Mouse (Mus musculus): ENCODE data around the gene Rragc. TPM values are rescaled to one million over a fixed set of nuclear protein-coding genes. Genes with fewer than 3 reads are reported as not detected.

Rragc gene
- 34.1 and 37.9 TPM in 2 replicates for polyA plus RNA-seq (2016; fragmentation: Nextera tagmentation; extraction: Ambion mirVana)

DNA sequence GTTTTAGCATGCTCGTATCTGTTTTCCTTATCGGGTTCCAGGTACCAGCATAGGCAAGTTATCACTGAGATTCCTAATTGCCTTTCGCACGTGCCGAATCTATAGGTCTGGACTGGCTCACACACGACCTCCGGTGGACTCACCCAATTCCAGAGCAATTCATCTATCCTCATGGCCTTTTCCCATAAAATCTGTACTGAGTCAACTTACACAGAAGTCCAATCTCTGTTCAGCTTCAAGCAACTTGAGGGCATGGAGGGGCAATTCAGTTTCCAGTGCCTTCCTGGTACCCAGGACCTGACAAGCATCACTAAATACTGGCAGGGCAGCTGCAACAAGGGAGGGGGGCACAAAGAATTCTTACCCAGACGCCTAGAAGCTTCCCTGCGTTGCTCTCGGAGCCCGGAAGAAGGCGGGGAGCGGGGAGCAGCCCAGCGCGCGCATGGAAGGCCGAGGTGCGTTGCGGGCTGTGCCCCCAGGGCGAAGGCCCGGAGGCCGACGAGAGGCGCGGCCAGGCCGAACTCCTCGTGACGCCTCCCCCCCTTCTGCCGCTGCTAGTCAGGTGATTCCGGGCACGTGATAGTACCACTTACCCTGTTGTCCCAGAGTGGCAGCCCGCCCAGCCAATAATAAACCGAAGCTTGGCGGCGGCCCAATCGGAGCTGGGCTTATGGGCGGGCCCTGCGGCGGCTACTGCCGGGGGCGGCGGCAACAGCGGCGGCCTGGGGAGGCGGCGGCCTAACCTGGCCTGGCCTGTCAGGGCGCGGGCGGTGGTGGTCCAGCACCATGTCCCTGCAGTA, at the start of gene Rragc:
TSS of gene Rragc (plus strand) at position 699 of the 800 bp plus-strand sequence.
- Histone ChIP-seq H3K27ac (replicated peaks) (peak within 1 kb of the TSS; percentile 92), H3K36me3 (replicated peaks) (peaks cover 44% of the 10 kb centered on the region), H3K27me3 (replicated peaks; ENCODE audit: low read depth, poor library complexity, severe bottlenecking) (no peaks in the 10 kb centered on the region), H3K9me3 (no peaks in the 10 kb centered on the region), H3K4me1 (peaks cover 23% of the 10 kb centered on the region), H3K4me3 (peak within 1 kb of the TSS; percentile 98)
- WGBS: 2% methylated on average over 49 of the region's 49 CpGs
- DNase-seq (ENCODE audit: low spot score): peak; percentile 99

DNA sequence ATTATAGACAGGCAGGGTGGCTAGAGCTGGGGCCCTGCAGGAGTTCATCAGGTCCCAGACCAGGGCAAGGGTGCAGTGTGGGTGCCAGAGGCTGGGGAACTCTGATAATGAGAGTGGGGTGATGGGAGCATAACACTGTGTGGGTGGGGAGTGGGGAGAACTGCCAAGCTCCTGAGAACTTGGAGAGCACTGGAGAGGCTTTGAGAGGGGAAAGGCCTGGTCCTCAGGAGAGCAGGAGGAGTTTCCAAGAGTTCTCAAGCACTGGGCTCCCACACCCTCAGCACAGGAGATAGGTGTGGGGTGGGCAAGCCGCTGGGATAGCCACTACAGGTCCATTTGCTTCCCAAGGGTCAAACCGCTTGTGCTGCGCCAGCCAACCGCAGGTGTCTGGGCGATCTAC, 23.5 kb upstream of the Rragc start:
- no peak for DNase-seq (ENCODE audit: low spot score)
- WGBS: 95% methylated on average over 5 of the region's 5 CpGs

DNA sequence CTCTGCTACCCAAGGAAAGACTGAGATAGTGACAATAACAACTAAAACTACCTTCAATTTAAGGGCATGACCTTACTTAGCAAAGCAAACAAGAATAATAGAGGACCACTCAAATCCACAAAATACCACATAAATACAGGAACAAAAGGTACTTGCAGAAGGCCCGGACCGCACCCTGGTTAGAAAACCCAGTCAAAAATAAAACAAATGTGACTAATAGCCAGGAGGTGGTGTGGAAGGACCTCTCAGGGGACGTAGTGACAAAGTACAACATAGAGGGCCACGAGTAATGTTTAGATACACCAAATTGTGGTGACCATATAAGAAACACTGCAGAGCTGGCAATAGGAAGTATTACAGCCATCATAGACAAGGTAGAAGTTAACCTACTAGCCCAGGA, 23.0 kb upstream of the Rragc start:
- Histone ChIP-seq H3K27me3 (replicated peaks; ENCODE audit: low read depth, poor library complexity, severe bottlenecking) (no peaks in the 10 kb centered on the region), H3K4me1 (0 out of 2 replicates have a peak, but pooled peaks cover 4% of the 10 kb centered on the region), H3K27ac (replicated peaks) (no peak overlapping the region), H3K4me3 (no peak overlapping the region), H3K36me3 (replicated peaks) (no peaks in the 10 kb centered on the region), H3K9me3 (no peaks in the 10 kb centered on the region)
- 88% methylated on average over 4 of the region's 4 CpGs for WGBS
- DNase-seq (ENCODE audit: low spot score): no peak

More for the DNA sequence above, 23.5 kb upstream of the Rragc start:
- H3K4me3 ChIP-seq: no peak overlapping the region
- H3K9me3 ChIP-seq: no peaks in the 10 kb centered on the region
- H3K27ac ChIP-seq (replicated peaks): no peak overlapping the region
- no peaks in the 10 kb centered on the region for H3K27me3 ChIP-seq (replicated peaks; ENCODE audit: low read depth, poor library complexity, severe bottlenecking)
- 0 out of 2 replicates have a peak, but pooled peaks cover 4% of the 10 kb centered on the region for H3K4me1 ChIP-seq
- no peaks in the 10 kb centered on the region for H3K36me3 ChIP-seq (replicated peaks)

DNA sequence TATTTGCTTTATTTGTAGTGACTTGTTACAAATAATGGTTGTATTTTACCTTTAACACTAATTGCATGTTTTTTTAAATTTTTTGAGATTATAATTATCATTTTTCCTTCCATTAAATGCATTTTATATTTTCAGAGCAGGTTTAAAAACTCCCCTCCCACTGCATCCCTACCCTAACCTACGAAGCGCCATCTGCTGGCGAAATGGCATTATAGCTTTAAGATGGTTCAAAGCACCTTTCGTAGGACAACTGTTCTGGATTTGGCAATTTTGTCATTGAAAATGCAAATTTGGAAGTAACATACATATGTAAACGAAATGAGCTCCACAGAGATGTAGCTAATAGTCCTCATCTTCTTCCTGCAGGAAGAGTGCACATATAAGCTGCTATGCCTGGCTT, 18.6 kb upstream of the Rragc start:
- H3K4me3 ChIP-seq: no peak overlapping the region
- peak; percentile 53 for DNase-seq (ENCODE audit: low spot score)
- 11% methylated on average over 5 of the region's 5 CpGs for WGBS
- H3K9me3 ChIP-seq: no peaks in the 10 kb centered on the region
- no peaks in the 10 kb centered on the region for H3K4me1 ChIP-seq
- H3K36me3 ChIP-seq (replicated peaks): no peaks in the 10 kb centered on the region
- H3K27me3 ChIP-seq (replicated peaks; ENCODE audit: low read depth, poor library complexity, severe bottlenecking): no peaks in the 10 kb centered on the region
- H3K27ac ChIP-seq (replicated peaks): no peak overlapping the region

DNA sequence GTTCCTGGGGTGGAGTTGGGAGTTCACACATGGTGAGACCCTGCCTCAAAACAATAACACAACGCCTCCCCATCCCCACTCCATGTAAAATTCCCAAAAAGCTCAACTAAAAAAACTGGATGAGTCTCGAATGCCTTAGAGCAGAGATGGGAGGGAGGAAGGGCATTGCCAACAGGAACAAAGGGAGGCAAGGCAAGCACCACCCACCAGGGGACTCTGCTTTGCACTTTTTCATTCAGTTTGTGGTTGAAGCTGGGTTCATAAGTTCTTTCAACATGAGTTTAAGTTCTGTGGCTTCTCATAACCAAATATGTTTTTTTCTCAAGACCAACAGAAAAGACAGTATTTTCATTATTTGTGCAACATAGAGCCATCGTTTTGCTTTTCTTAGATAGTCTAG, 13.8 kb upstream of the Rragc start:
- no peak overlapping the region for H3K4me3 ChIP-seq
- no peaks in the 10 kb centered on the region for H3K9me3 ChIP-seq
- H3K27me3 ChIP-seq (replicated peaks; ENCODE audit: low read depth, poor library complexity, severe bottlenecking): no peaks in the 10 kb centered on the region
- peaks cover 4% of the 10 kb centered on the region for H3K36me3 ChIP-seq (replicated peaks)
- no peak overlapping the region for H3K27ac ChIP-seq (replicated peaks)
- no peak for DNase-seq (ENCODE audit: low spot score)
- H3K4me1 ChIP-seq: peaks cover 23% of the 10 kb centered on the region
- WGBS: 79% methylated on average over 3 of the region's 3 CpGs

DNA sequence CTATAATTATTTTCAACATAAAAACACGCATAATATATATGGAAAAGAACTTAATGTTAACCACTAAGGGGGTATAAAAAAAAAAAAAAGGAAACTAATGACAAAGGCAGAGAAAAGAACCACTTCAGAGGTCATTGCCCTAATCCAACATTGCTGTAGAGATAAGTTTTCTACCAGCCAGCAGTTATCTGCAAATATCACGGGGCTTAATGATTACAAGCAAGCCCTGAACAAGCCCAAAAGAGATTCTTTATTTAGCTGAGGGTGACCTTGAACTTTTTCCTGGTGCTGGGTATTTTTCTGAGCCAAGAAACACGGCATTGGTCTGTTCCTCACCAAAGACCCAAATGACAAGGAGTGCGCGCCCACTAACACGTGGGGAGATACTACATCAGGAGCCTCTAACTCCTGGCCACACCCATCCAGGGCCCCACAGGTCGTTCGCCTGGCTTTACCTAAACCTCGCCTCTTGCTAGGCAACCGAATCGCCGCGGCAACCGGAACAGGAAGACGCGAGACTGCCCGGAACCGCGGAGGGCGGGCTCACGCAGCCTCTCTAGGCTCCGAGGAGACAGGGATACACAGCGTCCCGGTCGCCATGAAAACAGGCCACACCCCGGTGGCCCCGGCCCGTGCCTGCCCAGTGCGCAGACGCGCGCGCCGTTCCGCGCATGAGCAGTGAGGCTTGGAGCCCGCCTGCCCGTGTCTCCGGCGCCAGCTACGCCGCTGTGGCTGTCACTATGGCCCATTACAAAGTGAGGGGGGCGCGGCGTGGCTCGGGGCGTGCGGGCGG, 12.7 kb upstream of the Rragc start, which contains the start of gene Mycbp:
TSS of gene Mycbp (plus strand) at position 500 of the 793 bp plus-strand sequence.
- Histone ChIP-seq H3K27ac (replicated peaks) (peak within 1 kb of the TSS; percentile 87), H3K9me3 (no peaks in the 10 kb centered on the region), H3K36me3 (replicated peaks) (peaks cover 14% of the 10 kb centered on the region), H3K4me1 (peaks cover 23% of the 10 kb centered on the region), H3K4me3 (peak within 1 kb of the TSS; percentile 93), H3K27me3 (replicated peaks; ENCODE audit: low read depth, poor library complexity, severe bottlenecking) (no peaks in the 10 kb centered on the region)
- 2% methylated on average over 49 of the region's 49 CpGs for WGBS
- DNase-seq (ENCODE audit: low spot score): peak; percentile 100

DNA sequence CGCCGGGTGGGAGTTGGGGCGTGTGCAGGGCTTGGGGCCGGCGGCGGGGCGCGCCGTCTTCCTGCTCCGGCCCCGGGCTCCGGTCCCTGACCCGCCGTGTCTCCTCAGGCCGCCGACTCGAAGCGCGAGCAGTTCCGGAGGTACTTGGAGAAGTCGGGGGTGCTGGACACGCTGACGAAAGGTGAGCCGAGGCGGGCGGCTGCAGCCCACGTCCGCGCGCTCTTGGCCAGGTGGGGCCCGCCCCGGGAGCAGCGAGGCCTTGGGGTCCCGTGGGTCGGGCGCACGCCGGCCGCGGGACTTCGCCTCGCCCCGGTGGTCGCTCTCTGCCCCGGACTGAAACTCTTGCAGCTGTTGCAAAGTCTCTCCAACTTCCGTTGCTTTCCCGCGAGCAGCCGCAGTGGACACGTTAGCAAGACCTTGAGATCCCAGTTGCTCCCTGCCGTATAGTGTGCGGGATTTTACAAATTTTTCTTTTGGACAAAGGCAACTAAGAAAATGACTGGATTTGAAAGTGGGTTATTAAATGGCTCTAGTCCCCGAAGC, 12.0 kb upstream of the Rragc start:
- H3K27ac ChIP-seq (replicated peaks): peak overlapping the region; percentile 87
- H3K9me3 ChIP-seq: no peaks in the 10 kb centered on the region
- DNase-seq (ENCODE audit: low spot score): no peak
- no peaks in the 10 kb centered on the region for H3K27me3 ChIP-seq (replicated peaks; ENCODE audit: low read depth, poor library complexity, severe bottlenecking)
- under 1% methylated on average over 53 of the region's 53 CpGs for WGBS
- H3K4me3 ChIP-seq: peak overlapping the region; percentile 93
- peaks cover 23% of the 10 kb centered on the region for H3K4me1 ChIP-seq
- H3K36me3 ChIP-seq (replicated peaks): peaks cover 21% of the 10 kb centered on the region

DNA sequence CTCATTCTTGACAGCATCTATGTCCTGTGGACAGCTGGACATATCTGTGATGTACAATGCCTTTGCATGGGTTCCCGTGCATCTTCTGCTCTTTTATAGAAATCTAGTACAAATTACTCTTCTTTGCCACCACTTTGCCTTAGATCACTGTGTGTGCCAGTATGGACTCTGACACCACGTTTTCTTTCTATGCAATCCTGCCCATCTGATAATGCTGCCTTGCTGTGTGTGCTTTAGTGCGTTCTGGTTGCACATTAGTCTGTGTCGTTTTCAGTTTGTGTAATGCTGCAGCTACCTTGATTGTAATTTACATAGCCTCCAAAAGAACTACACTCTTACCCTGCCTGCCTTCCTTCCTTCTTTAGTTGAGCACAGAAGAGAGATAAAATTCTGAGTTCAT, 5.7 kb upstream of the Rragc start:
- Histone ChIP-seq H3K36me3 (replicated peaks) (peaks cover 56% of the 10 kb centered on the region), H3K27me3 (replicated peaks; ENCODE audit: low read depth, poor library complexity, severe bottlenecking) (no peaks in the 10 kb centered on the region)
- DNase-seq (ENCODE audit: low spot score): no peak

DNA sequence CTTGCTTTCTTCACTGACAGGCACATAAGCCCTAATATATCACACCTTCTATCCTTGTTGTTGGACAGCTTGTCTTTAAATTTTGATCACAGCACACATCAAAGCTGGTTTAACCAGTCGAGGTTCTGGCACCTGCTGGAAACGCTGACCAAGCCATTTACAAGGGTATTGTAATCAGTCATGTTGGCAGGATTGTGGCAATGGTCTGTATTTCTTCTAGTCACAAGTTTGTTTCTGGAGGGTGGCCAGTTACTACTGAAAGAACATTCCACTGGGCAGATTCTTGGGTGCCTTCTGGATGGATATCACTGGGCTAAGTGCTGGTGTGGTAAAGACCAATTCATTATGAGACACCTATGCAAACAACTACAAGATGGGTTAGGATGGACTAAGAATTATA, 4.8 kb upstream of the Rragc start:
- peaks cover 9% of the 10 kb centered on the region for H3K4me1 ChIP-seq
- WGBS: 80% methylated on average over 2 of the region's 2 CpGs
- H3K36me3 ChIP-seq (replicated peaks): peaks cover 56% of the 10 kb centered on the region
- DNase-seq (ENCODE audit: low spot score): no peak
- H3K27me3 ChIP-seq (replicated peaks; ENCODE audit: low read depth, poor library complexity, severe bottlenecking): no peaks in the 10 kb centered on the region
- H3K27ac ChIP-seq (replicated peaks): no peak overlapping the region
- H3K4me3 ChIP-seq: no peak overlapping the region
- H3K9me3 ChIP-seq: no peaks in the 10 kb centered on the region

More for the DNA sequence above, 5.7 kb upstream of the Rragc start:
- no peak overlapping the region for H3K27ac ChIP-seq (replicated peaks)
- peaks cover 13% of the 10 kb centered on the region for H3K4me1 ChIP-seq
- H3K4me3 ChIP-seq: no peak overlapping the region
- 90% methylated on average over 4 of the region's 4 CpGs for WGBS
- no peaks in the 10 kb centered on the region for H3K9me3 ChIP-seq

DNA sequence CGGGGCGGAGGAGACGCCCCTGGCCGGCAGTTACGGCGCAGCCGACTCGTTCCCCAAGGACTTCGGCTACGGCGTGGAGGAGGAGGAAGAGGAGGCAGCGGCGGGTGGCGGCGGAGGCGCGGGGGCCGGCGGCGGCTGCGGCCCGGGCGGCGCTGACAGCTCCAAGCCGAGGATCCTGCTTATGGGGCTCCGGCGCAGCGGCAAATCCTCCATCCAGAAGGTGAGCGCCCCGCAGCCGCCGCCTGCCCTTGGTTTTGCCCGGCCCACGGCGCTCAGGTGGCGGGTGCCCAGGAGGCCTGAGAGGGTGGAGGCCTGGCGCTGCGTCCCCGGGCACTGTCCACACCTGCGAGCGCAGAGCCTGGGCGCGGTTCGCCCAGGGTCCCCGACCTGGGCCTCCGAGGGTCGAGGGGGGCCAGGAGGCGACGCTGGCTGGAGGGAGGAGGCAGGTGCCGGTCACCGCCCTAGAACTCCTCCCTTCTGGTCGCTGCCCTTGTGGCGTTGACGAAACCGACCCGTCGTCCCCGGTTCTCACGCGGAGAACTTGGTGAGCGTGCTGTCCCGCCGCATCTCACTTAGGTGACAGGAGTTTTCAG, 398 bp downstream of the Rragc start, which contains the start of gene 4930535I16Rik:
TSS of gene 4930535I16Rik (minus strand) at position 475 of the 593 bp plus-strand sequence.
- peaks cover 23% of the 10 kb centered on the region for H3K4me1 ChIP-seq
- no peaks in the 10 kb centered on the region for H3K9me3 ChIP-seq
- under 1% methylated on average over 62 of the region's 63 CpGs for WGBS
- H3K27me3 ChIP-seq (replicated peaks; ENCODE audit: low read depth, poor library complexity, severe bottlenecking): no peaks in the 10 kb centered on the region
- no peak for DNase-seq (ENCODE audit: low spot score)
- peaks cover 42% of the 10 kb centered on the region for H3K36me3 ChIP-seq (replicated peaks)
- peak within 1 kb of the TSS; percentile 98 for H3K4me3 ChIP-seq
- H3K27ac ChIP-seq (replicated peaks): peak within 1 kb of the TSS; percentile 92

DNA sequence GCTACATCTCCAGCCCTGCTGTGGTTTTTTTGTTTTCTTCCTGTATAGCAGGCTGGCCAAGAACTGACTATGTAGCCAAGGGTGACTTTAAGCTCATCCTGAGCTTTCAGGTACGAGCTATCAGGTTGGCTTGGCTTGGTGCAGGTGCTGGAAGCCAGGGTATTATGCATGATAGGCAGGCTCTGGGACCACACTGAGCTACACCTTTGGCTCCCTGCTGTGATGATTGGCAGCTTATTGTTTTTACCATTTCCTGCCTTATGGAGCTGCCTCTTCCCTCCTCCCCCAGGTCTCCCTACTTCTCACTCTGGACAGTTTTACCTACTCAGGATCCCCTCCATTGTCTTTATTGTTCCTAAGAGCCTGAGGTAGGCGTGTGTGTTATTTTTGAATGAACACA, 1.6 kb downstream of the Rragc start:
- Histone ChIP-seq H3K27ac (replicated peaks) (no peak overlapping the region), H3K4me3 (peak overlapping the region; percentile 98), H3K4me1 (peaks cover 23% of the 10 kb centered on the region), H3K27me3 (replicated peaks; ENCODE audit: low read depth, poor library complexity, severe bottlenecking) (no peaks in the 10 kb centered on the region), H3K36me3 (replicated peaks) (peaks cover 42% of the 10 kb centered on the region), H3K9me3 (no peaks in the 10 kb centered on the region)
- DNase-seq (ENCODE audit: low spot score): no peak
- 67% methylated on average over 2 of the region's 2 CpGs for WGBS

DNA sequence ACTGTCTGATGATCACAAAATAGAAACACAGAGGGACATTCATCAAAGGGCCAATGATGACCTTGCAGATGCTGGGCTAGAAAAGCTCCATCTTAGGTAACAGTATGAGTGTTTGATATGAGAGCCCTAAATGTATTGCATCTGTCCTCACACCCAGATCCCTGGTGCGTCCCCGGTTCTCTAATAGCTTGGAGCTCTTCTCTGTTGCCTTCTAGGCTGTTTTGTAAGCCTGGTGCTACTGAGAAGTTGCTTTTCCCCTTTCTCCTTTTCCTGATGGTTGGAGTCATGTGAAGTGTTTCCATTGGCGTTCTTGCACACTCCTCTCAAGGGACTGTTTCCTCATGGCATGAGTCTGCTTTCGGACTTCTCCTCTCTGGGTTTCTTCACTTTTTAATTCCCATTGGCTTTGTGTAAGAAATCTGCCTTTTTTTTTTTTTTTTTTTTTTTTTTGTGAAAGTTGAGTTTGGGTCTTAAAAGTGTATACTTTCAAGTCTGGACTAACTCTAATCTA, 3.9 kb downstream of the Rragc start:
- no peak for DNase-seq (ENCODE audit: low spot score)
- 89% methylated on average over 4 of the region's 4 CpGs for WGBS
- no peaks in the 10 kb centered on the region for H3K9me3 ChIP-seq
- no peaks in the 10 kb centered on the region for H3K27me3 ChIP-seq (replicated peaks; ENCODE audit: low read depth, poor library complexity, severe bottlenecking)
- no peak overlapping the region for H3K27ac ChIP-seq (replicated peaks)
- H3K36me3 ChIP-seq (replicated peaks): peaks cover 59% of the 10 kb centered on the region
- no peak overlapping the region for H3K4me3 ChIP-seq
- H3K4me1 ChIP-seq: peaks cover 19% of the 10 kb centered on the region

Data from embryonic facial prominence, embryonic 10.5 days (tissue).